Mouse (Mus musculus): ENCODE measurements around the gene Gm44511.
A peak's percentile ranks its signal among the peaks of the same experiment; 100 is the strongest.
"Not testable (repeated sequence)": the region's sequence is repeated elsewhere in the genome, so short reads cannot be mapped to it uniquely, and the experiment has no call there.

Gm44511 gene

DNA sequence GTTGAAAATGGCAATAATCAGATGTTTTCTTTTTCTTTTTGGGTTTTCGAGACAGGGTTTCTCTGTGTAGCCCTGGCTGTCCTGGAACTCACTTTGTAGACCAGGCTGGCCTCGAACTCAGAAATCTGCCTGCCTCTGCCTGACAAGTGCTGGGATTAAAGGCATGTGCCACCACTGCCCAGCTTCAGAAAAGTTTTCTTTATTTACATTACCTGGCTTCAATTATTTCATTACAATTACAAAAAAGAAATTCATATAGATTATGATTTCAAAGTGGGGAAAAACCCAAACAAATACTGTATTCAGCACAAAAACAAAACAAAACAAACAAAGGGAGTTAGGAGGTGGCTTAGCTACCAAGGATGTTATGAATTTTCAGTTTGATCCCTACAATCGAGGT lies 14.6 kb upstream of the Gm44511 start:
- not testable (repeated sequence) for DNase-seq (ENCODE audit: low spot score)

DNA sequence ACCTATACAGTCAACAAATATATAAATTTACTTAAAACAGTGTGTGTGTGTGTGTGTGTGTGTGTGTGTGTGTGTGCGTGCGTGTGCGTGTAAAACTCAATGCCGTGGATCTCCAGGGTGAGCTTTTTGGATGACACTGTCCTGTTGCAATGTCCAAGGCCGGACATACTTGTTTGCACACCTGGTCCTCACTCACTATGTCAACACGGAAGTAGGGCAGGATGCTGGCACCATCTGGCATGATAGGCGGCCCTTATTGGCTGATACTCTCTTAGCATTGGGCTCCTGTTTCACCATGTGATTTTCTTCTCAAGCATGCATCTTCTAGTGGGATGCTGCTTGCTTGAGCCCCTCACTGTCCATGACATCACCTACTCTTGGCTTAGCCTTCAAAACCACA lies 13.8 kb upstream of the Gm44511 start:
- DNase-seq (ENCODE audit: low spot score): no peak

DNA sequence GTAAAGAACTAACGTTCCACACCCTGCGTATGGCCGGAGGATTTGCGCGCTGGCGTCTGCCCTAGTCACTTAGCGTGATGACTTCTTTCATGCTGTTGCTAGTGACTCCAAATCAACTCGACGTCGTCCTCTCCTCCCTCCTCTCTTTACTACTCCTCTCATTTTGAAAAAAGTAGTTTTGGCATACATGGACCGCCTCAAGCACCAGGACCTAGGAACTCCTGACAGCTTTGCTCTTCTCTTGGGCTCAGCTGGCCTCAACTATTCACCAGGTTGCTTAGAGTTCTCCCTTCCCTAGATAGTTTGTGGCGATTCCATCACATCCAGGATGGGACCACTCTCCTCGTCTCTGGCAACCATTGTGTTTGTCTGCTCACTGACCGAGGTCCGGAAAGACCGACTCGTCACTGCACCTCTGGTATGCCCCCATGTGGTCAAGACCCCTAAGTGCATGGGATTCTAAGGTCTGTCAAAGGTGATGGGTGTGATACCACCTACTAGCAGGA lies 13.2 kb upstream of the Gm44511 start:
- DNase-seq (ENCODE audit: low spot score): peak; percentile 86

DNA sequence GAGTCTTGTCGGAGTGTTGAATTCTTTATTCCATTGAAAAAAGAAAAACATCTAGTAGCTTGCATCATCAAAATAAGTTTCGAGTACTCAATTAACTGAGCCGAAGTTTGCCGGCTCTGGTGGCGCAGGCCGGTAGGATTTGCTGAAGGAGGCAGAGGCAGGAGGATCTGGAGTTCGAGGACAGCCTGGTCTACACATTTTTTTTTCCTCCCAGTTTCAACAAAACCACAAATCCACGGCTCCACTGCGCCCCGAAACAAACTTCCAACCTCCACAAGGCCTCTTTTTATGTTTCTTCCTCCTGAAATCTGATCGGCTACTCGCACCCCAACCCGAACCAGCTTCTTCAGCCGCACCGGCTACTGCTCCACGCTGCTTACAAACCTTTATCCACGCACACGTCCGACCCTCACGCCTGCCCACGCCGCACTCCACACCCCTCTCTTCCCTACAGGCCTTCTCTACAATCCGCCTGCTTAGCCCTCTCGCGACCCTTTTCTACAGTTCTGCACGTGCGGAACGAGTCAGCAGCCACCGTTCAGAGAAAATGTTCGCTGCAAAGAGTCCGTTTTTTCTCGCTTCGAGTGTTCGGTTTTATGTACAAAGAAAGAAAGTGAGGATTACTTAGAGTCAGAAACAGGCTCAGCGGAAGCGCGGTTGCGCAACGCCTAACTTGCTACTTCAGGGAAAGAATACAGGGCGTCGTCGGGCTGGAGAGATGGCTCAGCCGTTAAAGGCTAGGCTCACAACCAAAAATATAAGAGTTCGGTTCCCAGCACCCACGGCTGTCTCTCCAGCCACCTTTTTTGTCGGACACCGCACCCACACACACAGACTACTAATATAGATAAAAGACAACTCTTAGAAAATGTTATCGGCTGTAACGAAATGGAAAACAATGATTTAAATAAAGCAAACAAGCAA lies 12.5 kb upstream of the Gm44511 start:
- peak; percentile 91 for DNase-seq (ENCODE audit: low spot score)

DNA sequence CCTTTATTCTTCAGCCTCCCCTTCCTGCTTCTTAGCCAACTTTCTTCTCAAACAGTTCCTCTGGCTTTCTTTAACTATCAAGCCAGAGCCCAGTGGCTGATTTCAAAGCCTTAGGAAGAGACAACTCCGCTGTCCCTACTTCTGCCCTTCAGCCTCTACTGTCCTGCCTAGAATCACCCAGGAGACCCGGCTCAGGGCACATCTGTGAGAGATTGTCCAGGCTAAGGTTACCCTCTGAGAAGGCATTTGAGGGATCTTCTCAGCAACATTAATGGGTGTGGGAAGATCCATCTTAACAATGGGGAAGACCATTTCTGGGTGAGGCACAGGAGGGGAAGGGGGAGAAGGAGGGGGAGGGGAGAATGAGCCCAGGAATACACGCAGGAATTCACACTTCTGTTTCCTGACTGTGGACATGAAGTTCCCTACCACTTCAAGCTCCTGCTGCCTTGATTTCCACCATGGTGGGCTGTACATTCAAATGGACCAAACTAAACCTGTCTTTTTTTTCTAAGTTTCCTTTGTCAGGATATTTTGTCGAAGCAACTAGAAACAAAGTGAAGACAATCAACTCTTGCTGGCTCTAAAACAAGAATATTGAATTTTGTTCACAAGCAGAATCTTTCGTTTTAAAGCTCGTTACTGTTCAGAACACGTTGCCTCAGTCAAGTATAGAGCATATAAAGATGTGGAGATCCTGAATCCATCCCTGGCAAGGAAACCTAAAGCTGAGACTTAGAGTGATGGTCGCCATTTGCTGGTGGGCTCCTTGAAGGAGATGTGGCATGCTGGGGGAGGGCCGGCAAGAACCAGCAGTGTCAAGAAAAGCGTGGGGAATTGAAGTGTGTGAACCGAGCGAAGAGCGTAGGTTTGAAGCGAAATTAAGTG lies 11.6 kb upstream of the Gm44511 start:
- DNase-seq (ENCODE audit: low spot score): no peak

DNA sequence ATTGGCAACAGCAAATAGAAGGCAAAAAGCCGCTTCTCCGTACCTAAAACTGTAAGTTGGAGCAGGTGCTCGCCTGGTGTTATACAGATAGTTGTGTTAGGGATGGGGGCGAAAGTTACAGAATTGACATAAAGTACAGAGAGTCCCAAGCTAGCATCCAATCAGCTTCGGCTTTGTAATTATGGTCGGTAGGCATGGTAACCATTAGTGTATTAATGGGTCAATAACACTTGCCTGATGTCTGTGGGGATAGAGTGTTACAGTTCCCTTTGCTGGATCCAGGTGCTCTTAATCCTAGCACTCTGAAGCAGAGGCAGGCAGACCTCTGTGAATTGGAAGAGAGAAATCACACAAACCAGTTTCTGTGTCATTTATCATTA lies 10.8 kb upstream of the Gm44511 start:
- DNase-seq (ENCODE audit: low spot score): no peak

DNA sequence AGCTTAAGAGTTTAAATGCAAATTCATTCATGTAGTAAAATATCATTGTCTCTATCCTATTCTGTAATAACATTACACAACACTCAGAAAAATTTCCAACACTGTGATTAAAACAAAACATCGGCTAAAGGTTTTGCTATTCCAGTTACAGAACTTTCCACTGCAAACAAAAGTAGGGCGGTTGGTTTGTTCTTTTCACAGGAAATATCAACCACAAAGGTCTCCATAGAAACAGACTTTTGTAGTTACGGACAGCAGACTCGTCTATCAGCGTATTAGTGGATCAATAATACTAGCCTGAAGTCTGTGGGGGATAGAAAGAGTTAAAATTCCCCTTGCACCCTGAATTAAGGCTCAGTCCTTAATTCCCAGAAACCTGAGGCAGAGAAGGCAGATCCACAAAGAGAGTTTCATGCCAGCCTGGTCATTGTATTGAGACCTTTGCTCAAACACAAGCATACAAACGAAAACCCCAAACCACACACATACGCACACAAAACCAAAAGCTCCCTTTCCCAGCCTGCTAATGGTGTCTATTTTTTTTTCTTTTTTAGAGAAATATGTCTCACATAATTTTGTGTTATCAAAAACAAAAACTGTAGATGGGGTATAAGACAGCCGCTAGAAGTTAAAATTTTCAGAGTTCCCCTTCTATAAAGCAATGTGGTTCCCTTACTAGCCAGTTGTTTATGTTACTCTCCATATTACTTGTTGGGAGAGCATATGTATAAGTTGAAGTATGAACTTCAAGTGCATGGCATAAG lies 10.3 kb upstream of the Gm44511 start:
- no peak for DNase-seq (ENCODE audit: low spot score)

DNA sequence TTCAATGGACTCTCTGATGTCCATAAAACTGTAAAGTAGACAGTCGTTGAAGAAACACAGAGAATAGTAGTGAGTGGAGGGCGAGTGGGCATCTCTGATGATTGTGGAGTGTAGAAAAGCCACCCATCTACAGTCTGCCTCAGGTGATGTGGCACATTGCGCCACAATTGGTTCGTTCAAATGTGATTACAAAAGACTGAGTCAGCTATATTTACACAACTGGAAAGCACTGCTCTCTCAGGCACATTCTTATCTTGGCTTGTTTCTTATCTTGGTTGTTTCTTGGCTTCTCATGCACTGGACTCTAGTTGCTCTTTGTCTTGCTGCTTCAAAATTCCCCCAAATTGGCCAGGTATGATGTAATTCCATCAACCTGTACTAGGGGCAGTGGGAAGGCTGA lies 9.5 kb upstream of the Gm44511 start:
- DNase-seq (ENCODE audit: low spot score): no peak

DNA sequence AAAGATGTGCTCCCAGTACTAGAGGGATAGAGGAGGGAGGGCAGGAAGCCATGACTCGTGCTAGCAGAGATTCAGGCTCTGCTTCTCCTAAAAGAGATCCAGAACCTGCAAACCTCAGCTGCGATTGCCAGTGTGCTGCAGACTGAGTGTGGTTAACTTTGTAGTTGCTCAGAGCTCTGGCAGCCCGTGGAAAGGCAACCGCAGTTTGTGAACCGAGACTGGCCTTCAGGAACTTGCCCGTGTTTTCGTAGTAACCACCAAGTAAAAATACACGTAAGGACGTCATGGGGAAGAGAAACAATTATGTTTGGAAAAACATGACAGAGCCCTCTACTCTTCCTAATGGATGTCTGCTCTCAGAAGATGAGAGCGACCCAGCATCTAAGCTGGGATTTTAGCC lies 6.9 kb upstream of the Gm44511 start:
- DNase-seq (ENCODE audit: low spot score): no peak

DNA sequence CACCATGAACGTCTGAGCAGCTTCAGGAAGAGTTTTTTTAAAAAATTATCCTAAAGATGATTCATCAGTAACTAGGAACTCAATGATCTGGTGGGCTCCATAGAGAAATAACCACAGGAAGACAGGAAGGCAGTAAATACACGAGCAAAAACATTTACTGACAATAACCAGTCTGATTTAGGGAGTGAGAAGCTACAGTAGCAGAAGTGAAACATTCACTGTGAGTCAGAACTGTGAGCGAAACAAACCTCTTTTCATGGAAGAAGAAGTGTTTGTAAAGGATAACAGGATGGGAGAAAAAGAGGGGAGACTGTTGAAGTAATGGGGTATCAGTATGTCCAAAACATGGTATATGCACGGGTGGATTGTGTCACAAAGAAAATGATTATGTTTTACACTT lies 3.7 kb upstream of the Gm44511 start:
- no peak for DNase-seq (ENCODE audit: low spot score)

DNA sequence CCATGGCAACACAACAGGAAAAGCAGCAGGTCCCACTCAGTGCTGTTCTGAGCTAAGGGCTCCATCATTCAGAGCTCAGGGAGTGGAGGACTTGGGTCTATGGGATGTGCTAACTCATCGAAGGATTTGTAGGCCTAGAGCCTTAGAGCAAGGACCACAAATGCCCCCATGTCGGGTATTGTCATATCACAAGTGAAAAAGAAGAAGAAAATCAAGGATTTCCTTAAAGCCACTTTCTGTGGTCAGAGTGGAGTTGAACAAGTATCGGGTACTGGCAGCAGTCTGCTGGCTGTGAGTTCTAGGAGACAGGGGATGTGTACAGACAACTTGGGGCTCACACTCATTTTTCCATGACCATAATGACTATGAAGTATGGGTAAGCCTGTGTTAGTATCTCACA lies 666 bp upstream of the Gm44511 start:
- no peak for DNase-seq (ENCODE audit: low spot score)

DNA sequence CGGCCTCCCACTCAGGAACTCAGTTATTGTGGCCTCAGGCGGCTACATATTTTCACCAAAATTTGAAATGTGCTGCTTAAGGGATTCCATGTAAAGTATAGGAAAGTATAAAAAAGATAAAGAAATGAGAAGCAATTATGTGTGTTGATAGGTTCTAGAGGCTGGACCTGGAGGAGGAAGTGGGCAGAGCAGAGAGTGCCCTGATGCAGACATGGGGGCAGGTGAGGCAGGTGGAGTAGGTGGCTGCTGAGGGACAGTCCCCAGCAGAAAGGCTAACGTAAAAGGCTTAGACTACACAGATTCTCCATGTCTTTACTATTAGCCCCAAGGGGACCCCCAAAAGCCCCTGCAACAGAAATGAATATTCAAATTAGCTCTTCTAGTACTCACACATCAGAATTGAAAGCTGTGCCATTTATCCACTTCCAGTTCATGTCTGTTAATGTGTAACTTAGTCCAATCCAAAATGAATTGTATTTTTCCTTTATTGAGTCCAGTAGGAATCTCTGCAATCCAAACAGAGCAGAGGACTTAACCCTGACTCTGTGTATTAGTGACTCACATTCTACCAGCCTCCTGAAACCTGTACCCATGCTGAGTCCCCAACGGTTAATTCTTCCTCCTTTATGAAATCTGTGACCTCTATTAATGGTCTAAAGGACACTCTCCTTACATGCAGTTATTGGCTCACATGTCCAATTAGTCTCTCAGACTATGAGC lies 7.9 kb downstream of the Gm44511 start:
- no peak for DNase-seq (ENCODE audit: low spot score)

DNA sequence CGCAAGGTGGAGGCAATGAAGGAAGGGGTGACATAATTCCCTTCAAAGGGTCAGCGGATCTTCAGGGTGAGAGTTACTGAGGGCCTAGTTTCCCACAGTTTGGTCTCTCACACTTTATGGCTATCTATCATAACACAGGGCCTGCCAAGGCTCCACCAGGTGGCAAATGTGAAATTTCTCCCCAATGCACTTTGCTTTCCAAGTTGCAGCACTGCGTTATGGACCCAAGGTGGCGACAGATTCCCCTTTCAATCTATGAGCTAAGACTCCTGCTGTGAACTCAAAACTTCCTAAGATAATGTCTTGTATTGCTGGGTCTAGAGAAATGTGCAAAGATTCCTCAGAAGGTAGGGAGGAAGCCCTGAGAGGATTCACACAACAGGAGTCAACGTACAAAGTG lies 17.6 kb downstream of the Gm44511 start:
- DNase-seq (ENCODE audit: low spot score): no peak

DNA sequence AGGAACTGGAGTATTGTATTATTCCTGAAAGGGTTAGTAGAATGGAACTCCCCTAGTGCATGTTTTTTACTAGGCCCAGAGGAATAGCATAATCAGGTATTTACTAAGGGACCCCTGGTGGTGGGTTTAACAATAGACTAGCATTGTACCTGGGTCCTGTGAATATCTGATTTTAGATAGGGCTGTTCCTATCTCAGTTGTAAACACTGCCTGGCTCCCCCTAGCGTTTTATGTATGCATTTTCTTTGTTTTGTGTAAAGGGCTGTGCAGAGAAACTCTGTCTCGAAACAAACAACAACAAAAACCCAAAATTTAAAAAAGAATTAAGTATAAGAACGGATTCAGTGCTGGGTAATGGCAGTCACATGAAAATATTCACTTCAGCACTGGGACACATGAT lies 19.1 kb downstream of the Gm44511 start:
- DNase-seq (ENCODE audit: low spot score): no peak

DNA sequence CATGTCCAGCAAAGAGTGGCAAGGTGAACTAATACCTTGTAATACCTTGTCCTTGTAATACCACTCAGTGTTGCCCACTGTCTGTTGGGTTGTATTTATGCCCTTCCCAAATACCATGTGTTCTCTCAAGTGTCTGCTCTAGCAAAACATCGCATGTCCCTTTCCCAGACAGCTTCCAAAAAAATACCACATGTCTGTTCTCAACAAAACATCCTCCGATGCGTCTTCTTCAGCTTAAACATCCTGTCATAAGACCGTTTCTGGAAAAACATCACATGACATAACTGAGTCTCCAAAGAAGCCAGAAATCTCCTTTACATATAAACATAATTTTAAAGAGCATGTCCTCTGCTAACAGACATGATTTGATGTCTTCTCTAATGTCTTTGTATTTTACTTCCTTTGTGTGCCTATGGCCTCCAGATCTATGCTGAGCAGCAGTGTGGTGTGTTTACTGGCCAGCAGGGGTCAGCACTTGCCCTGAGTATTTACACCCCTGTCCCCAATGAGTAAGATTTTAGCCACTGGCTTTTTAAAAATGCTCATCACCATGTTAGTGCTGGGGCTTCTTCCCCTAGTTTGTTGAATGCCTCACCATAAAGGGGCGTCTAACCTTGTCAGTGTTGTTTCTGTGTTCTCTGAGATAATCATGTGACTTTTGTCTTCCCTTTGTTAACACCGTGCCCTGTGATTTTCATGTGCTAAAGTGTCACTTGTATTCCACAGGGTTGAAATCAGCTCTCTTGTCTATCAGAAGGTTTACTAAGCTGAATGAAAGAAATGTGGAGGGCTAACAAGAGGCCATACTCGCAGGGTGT lies 21.1 kb downstream of the Gm44511 start:
- peak; percentile 57 for DNase-seq (ENCODE audit: low spot score)

DNA sequence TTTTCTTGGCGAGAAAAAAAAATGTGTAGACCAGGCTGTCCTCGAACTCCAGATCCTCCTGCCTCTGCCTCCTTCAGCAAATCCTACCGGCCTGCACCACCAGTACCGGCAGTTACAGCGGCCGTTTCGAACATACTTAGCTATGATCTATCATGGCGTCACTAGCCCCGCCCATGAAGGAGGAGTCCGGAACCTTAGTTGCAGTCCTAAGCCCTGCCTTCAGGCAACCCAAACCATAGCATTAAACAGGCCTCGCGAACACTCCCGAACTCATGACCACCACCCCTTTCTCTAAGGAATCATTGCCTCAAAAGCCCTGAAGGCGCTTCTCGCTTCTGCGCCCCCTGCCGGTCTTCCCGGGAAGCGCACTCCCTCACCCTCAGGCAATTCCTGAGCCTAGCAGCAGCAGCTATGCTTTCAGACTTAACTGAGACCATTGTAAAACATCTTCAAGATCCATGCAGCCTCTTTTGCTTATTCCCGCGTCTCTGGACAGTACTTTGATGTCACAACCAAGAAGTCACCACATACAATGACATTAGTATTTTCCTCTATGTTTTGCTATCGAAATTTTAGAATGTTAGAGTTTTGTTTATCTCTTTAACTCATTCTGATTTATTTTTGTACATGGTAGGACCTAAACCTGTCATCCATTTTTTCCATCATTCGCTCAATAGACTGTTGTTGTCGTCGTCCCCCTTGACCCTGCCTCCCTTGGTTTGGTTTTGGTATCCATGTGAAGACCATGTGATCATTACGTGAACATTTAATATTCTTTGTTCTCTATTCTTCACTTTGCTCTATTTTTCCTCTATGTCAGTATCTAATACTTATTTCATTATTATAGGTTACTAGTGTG lies 22.9 kb downstream of the Gm44511 start:
- DNase-seq (ENCODE audit: low spot score): peak; percentile 97

DNA sequence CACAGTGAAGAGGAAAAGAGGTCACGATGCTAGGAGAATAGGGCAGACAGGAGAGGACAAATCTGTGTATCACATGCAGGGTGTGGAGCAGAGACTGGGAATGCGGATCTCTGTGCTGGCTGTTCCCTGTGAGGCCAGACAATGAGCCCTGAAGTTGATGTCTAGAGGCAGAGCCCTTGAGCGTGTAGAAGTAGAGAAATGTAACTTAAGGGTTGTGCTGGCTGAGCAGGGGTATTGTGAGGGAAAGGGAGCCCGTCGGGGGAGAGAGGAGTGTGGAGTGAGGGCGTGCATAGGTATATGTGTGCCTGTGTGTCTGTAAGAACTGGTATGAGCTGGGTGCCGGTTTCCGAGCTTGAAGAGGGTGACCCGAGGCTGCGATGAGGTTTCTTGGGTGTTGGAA lies 23.6 kb downstream of the Gm44511 start:
- no peak for DNase-seq (ENCODE audit: low spot score)

DNA sequence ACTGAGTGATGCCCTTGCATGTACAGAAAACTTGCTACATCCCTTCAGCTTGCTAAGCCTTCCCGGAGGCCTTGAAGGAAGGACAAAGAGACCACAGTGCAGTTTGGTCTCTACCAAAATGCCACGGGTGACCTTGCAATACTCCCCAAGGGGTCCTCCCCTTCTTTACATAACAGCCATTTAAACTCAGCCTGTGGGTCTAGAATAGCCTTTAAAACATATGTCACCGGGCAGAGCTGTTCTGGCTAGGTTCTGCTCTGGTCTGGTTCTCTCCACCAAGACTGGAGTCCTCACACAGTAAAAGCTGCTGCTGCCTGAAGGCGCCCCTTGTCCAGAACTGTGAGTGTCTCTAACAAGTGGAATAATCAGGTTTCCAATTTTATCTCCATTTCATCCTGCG lies 25.4 kb downstream of the Gm44511 start:
- DNase-seq (ENCODE audit: low spot score): not testable (repeated sequence)

DNA sequence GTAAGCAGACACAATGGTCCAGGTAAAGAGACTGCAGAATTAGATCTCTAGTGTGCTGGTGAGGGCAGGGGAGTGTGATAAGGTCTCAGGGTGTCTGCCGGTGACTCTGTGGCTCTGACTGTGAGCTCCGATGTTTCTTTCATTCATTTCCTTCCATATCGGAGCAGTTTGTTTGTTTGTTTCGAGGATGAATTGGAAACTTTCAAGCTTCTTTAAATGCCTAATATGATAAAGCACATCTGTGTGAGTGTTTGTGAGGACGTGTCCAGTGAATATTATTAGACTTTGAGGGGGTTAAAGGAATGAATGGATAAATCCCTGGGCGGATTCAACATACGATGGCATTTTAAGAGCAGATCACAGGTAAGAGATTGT lies 26.2 kb downstream of the Gm44511 start:
- no peak for DNase-seq (ENCODE audit: low spot score)

Measured in layer of hippocampus, adult 11-12 months (tissue).